Comparison of ENCODE assay signal across 13 mouse cellular contexts in genomic region chr9:118632758-118633143, GRCm38 (mm10). TPM values are rescaled to one million over a fixed set of nuclear protein-coding genes. Genes with fewer than 3 reads are reported as not detected.
DNase-seq lines count a peak whose midpoint lies in the region; ATAC-seq and TF ChIP-seq lines count a peak whose summit lies in the region.
"Had no signal": no experiment of that assay in that cellular context is flagged by ENCODE, and none has a peak within 500 bp of the region (broad histone marks: within the 10 kb centered on the region; RNA-seq: fewer than 3 reads in every experiment).

No protein-coding gene starts in this region.

- WGBS in lung, postnatal 0 days = 31% methylated on average over 13 of the region's 14 CpGs
- 60% methylated on average over 14 of the region's 14 CpGs for WGBS in kidney, postnatal 0 days

- H3K4me2 ChIP-seq in lung, postnatal 0 days (replicated peaks; ENCODE audit: low read depth, low read length) = no peak overlapping the region
- H3K4me2 ChIP-seq in kidney, postnatal 0 days (ENCODE audit: low read length) = no peak overlapping the region
- H3K4me2 ChIP-seq: forebrain, embryonic 12.5 days; hindbrain, embryonic 12.5 days; midbrain, embryonic 13.5 days; stomach, embryonic 15.5 days had no signal

- H3K4me1 ChIP-seq in lung, postnatal 0 days (ENCODE audit: insufficient read depth, low read depth, low read length) = no peaks in the 10 kb centered on the region; the same call in 1 of the 2 replicates
- peaks cover 8% of the 10 kb centered on the region; the same call in 1 of the 2 replicates for H3K4me1 ChIP-seq in kidney, postnatal 0 days (replicated peaks; ENCODE audit: insufficient read depth, low read length)
- H3K4me1 ChIP-seq in megakaryocyte, embryonic 14.5 days = peaks cover 37% of the 10 kb centered on the region
- H3K4me1 ChIP-seq: forebrain, embryonic 12.5 days; hindbrain, embryonic 12.5 days; midbrain, embryonic 13.5 days had no signal

- TF ChIP-seq EP300 in lung, postnatal 0 days (IDR thresholded peaks at IDR 0.05) = no peak

- no peak overlapping the region for H3K4me3 ChIP-seq in lung, postnatal 0 days (ENCODE audit: low read depth, low read length)
- H3K4me3 ChIP-seq in kidney, postnatal 0 days (replicated peaks; ENCODE audit: low read depth, low read length) = no peak overlapping the region
- H3K4me3 ChIP-seq in megakaryocyte, embryonic 14.5 days (replicated peaks) = peak overlapping the region; percentile 81
- H3K4me3 ChIP-seq: forebrain, embryonic 12.5 days; hindbrain, embryonic 12.5 days; midbrain, embryonic 13.5 days; stomach, embryonic 15.5 days had no signal

- no peaks in the 10 kb centered on the region for H3K9me3 ChIP-seq in lung, postnatal 0 days (ENCODE audit: low read length)
- no peaks in the 10 kb centered on the region for H3K9me3 ChIP-seq in kidney, postnatal 0 days (replicated peaks; ENCODE audit: low read length)
- peaks cover 23% of the 10 kb centered on the region for H3K9me3 ChIP-seq in megakaryocyte, embryonic 14.5 days
- H3K9me3 ChIP-seq: forebrain, embryonic 12.5 days; stomach, embryonic 15.5 days had no signal

- H3K9ac ChIP-seq in lung, postnatal 0 days (replicated peaks; ENCODE audit: low read depth) = no peak overlapping the region
- H3K9ac ChIP-seq in kidney, postnatal 0 days (ENCODE audit: low read depth, low read length) = no peak overlapping the region
- H3K9ac ChIP-seq: forebrain, embryonic 12.5 days; hindbrain, embryonic 12.5 days; midbrain, embryonic 13.5 days; stomach, embryonic 15.5 days had no signal

- H3K27ac ChIP-seq in lung, postnatal 0 days (ENCODE audit: low read length) = no peak overlapping the region
- H3K27ac ChIP-seq in kidney, postnatal 0 days = 0 out of 2 replicates have a peak overlapping the region, but pooled peaks have one; percentile 31
- H3K27ac ChIP-seq: forebrain, embryonic 12.5 days; hindbrain, embryonic 12.5 days; midbrain, embryonic 13.5 days; stomach, embryonic 15.5 days had no signal

- peak; percentile 55 for ATAC-seq in lung, postnatal 0 days
- no peak for ATAC-seq in kidney, postnatal 0 days (replicated peaks; ENCODE audit: low FRiP score, low read depth)
- ATAC-seq: midbrain, embryonic 13.5 days had no signal

- peak; percentile 46 for DNase-seq in adrenal gland, adult 2 months
- DNase-seq in adrenal gland, postnatal 25 days = no peak
- DNase-seq in lung, postnatal 0 days (ENCODE audit: low spot score) = peak; percentile 39
- DNase-seq in lung, adult 18-20 months = no peak
- peak; percentile 67 for DNase-seq in kidney, postnatal 0 days (ENCODE audit: low spot score)
- DNase-seq in ovary, postnatal 10 days (ENCODE audit: low spot score) = no peak
- no peak for DNase-seq in embryo, embryonic 10 days (ENCODE audit: low spot score)
- DNase-seq: cerebellum, postnatal 36 days had no signal

- TF ChIP-seq CTCF in lung, postnatal 0 days (IDR thresholded peaks at IDR 0.05) = no peak
- TF ChIP-seq CTCF in kidney, postnatal 0 days (IDR thresholded peaks at IDR 0.05; ENCODE audit: low read depth) = no peak

- no peaks in the 10 kb centered on the region; the same call in 1 of the 2 replicates for H3K36me3 ChIP-seq in lung, postnatal 0 days (ENCODE audit: insufficient read depth, low read length)
- peaks cover 22% of the 10 kb centered on the region; the same call in 1 of the 2 replicates for H3K36me3 ChIP-seq in kidney, postnatal 0 days (ENCODE audit: insufficient read depth, low read length)
- peaks cover 8% of the 10 kb centered on the region for H3K36me3 ChIP-seq in megakaryocyte, embryonic 14.5 days (replicated peaks; ENCODE audit: low read length)
- H3K36me3 ChIP-seq: forebrain, embryonic 12.5 days; midbrain, embryonic 13.5 days had no signal

- no peaks in the 10 kb centered on the region for H3K27me3 ChIP-seq in lung, postnatal 0 days (replicated peaks; ENCODE audit: insufficient read depth, low read length)
- H3K27me3 ChIP-seq in kidney, postnatal 0 days (ENCODE audit: insufficient read depth, low read length) = no peaks in the 10 kb centered on the region
- peaks cover 9% of the 10 kb centered on the region for H3K27me3 ChIP-seq in megakaryocyte, embryonic 14.5 days (replicated peaks)
- H3K27me3 ChIP-seq: forebrain, embryonic 12.5 days; hindbrain, embryonic 12.5 days; midbrain, embryonic 13.5 days; stomach, embryonic 15.5 days had no signal

RNA-seq across cellular contexts. Expression of gene Itga9, which starts 26.3 kb away (rescaled TPM):
- 10 to 100 TPM; 43.4 to 58.9 TPM for total RNA-seq in adrenal gland, adult 2 months (2021)
- 67.2 and 95.2 TPM in 2 replicates for polyA plus RNA-seq in adrenal gland, adult 2 months (2012; rRNA removed)
- 70.2 and 81.0 TPM in 2 replicates for total RNA-seq in adrenal gland, postnatal 25 days (2021)
- polyA plus RNA-seq in lung, postnatal 0 days (2015; fragmentation: Nextera tagmentation; extraction: Ambion mirVana) = 22.0 and 24.2 TPM in 2 replicates
- polyA plus RNA-seq in kidney, postnatal 0 days (2015; fragmentation: Nextera tagmentation; extraction: Ambion mirVana) = 21.4 and 23.2 TPM in 2 replicates
- 0.30 TPM in 1 of 2 replicates, not detected in the other for polyA plus RNA-seq in megakaryocyte, embryonic 14.5 days (2012; ENCODE audit: insufficient read depth, low replicate concordance)

Comparison
In these comparisons a context has a peak if more than half of its experiments do, and no peak if none do; other contexts are left out.
1. DNase-seq: peak in adrenal gland, adult 2 months (single experiment), lung, postnatal 0 days (single experiment) and kidney, postnatal 0 days (single experiment); none in adrenal gland, postnatal 25 days (single experiment), lung, adult 18-20 months (0 of 2), ovary, postnatal 10 days (single experiment) and embryo, embryonic 10 days (single experiment).
2. RNA of gene Itga9, which starts 26.3 kb away (polyA plus RNA-seq): 67.2 to 95.2 TPM in adrenal gland, adult 2 months, 22.0 to 24.2 TPM in lung, postnatal 0 days and 21.4 to 23.2 TPM in kidney, postnatal 0 days; 0.30 TPM in megakaryocyte, embryonic 14.5 days; every median in the first group is over 10 times any median in the second.